Mouse (Mus musculus): Measurements from ENCODE around the gene Slc6a16. TPM values are rescaled to one million over a fixed set of nuclear protein-coding genes. Genes with fewer than 3 reads are reported as not detected.

Slc6a16 gene
- polyA plus RNA-seq, 1 experiment: not detected

GRCm38 (mm10) chr7:45316536-45316935, 75.7 kb downstream of the Slc6a16 start:
- DNase-seq (ENCODE audit: low read depth in 1 of 2, low spot score in 2 of 2): no peak
- no peak for TF ChIP-seq CTCF (IDR thresholded peaks at IDR 0.05; ENCODE audit: extremely low read depth, insufficient read depth, insufficient read length, insufficient replicate concordance)
- TF ChIP-seq POLR2A (IDR thresholded peaks at IDR 0.05; ENCODE audit: low read depth, low read length): no peak
- H3K4me1 ChIP-seq (ENCODE audit: control insufficient read depth, insufficient read depth, insufficient read length): no peaks in the 10 kb centered on the region
- H3K27ac ChIP-seq (ENCODE audit: insufficient read depth, low read length): no peak overlapping the region
- H3K27me3 ChIP-seq (ENCODE audit: control insufficient read depth, insufficient read depth, low read length): no peaks in the 10 kb centered on the region
- H3K4me3 ChIP-seq (ENCODE audit: extremely low read depth, insufficient read depth, insufficient read length): no peak overlapping the region
- WGBS: 92% methylated on average over 14 of the region's 14 CpGs
- no peaks in the 10 kb centered on the region for H3K36me3 ChIP-seq (ENCODE audit: control insufficient read depth, insufficient read depth, low read length)

GRCm38 (mm10) chr7:45322245-45322644, 81.4 kb downstream of the Slc6a16 start:
- WGBS: 91% methylated on average over 4 of the region's 4 CpGs
- no peak for TF ChIP-seq POLR2A (IDR thresholded peaks at IDR 0.05; ENCODE audit: low read depth, low read length)
- Histone ChIP-seq H3K4me3 (ENCODE audit: extremely low read depth, insufficient read depth, insufficient read length) (no peak overlapping the region), H3K27me3 (ENCODE audit: control insufficient read depth, insufficient read depth, low read length) (no peaks in the 10 kb centered on the region), H3K36me3 (ENCODE audit: control insufficient read depth, insufficient read depth, low read length) (no peaks in the 10 kb centered on the region), H3K27ac (ENCODE audit: insufficient read depth, low read length) (no peak overlapping the region), H3K4me1 (ENCODE audit: control insufficient read depth, insufficient read depth, insufficient read length) (no peaks in the 10 kb centered on the region)
- DNase-seq (ENCODE audit: low read depth in 1 of 2, low spot score in 2 of 2): no peak

Other genes starting within 250 kb of the Slc6a16 start
- 134 and 147 TPM in 2 replicates for gene Irf3, start 243.4 kb upstream of the Slc6a16 start, polyA plus RNA-seq (2012; rRNA removed)
- gene Bcl2l12, start 242.4 kb upstream of the Slc6a16 start, polyA plus RNA-seq (2012; rRNA removed): 33.2 and 38.5 TPM in 2 replicates
- 59.0 and 65.4 TPM in 2 replicates for gene Scaf1, start 224.7 kb upstream of the Slc6a16 start, polyA plus RNA-seq (2012; rRNA removed)
- gene Rras, start 223.1 kb upstream of the Slc6a16 start, polyA plus RNA-seq (2012; rRNA removed): 55.1 and 65.1 TPM in 2 replicates
- gene Prr12, start 188.2 kb upstream of the Slc6a16 start, polyA plus RNA-seq (2012; rRNA removed): 16.1 TPM in 2 replicates
- 67.9 and 95.7 TPM in 2 replicates for gene Nosip, start 178.7 kb upstream of the Slc6a16 start, polyA plus RNA-seq (2012; rRNA removed)
- 19.9 and 27.6 TPM in 2 replicates for gene Prrg2, start 178.4 kb upstream of the Slc6a16 start, polyA plus RNA-seq (2012; rRNA removed)
- 96.5 and 100 TPM in 2 replicates for gene Rcn3, start 148.9 kb upstream of the Slc6a16 start, polyA plus RNA-seq (2012; rRNA removed)
- 64.4 and 75.4 TPM in 2 replicates for gene Fcgrt, start 137.2 kb upstream of the Slc6a16 start, polyA plus RNA-seq (2012; rRNA removed)
- 273 and 325 TPM in 2 replicates for gene Rps11, start 116.6 kb upstream of the Slc6a16 start, polyA plus RNA-seq (2012; rRNA removed)
- 1,860 and 2,797 TPM in 2 replicates for gene Rpl13a, start 112.3 kb upstream of the Slc6a16 start, polyA plus RNA-seq (2012; rRNA removed)
- gene Gm45713, start 104.9 kb upstream of the Slc6a16 start, polyA plus RNA-seq (2012; rRNA removed): 0.28 and 0.70 TPM in 2 replicates
- gene Flt3l, start 104.7 kb upstream of the Slc6a16 start, polyA plus RNA-seq (2012; rRNA removed): 183 and 197 TPM in 2 replicates
- 45.2 and 48.7 TPM in 2 replicates for gene Pih1d1, start 86.8 kb upstream of the Slc6a16 start, polyA plus RNA-seq (2012; rRNA removed)
- 93.0 and 114 TPM in 2 replicates for gene Aldh16a1, start 86.5 kb upstream of the Slc6a16 start, polyA plus RNA-seq (2012; rRNA removed)
- gene Slc17a7, start 77.1 kb upstream of the Slc6a16 start, polyA plus RNA-seq (2012; rRNA removed): 0.05 and 0.06 TPM in 2 replicates
- not detected in 2 replicates for gene Gfy, start 61.5 kb upstream of the Slc6a16 start, polyA plus RNA-seq (2012; rRNA removed)
- gene Pth2, start 60.1 kb upstream of the Slc6a16 start, polyA plus RNA-seq (2012; rRNA removed): not detected in 2 replicates
- gene Ccdc155, start 36.2 kb upstream of the Slc6a16 start, polyA plus RNA-seq (2012; rRNA removed): 0.16 and 0.20 TPM in 2 replicates
- 2.1 and 2.8 TPM in 2 replicates for gene Dkkl1, start 28.9 kb upstream of the Slc6a16 start, polyA plus RNA-seq (2012; rRNA removed)
- gene Tead2, start 25.3 kb upstream of the Slc6a16 start, polyA plus RNA-seq (2012; rRNA removed): 10.6 and 12.1 TPM in 2 replicates
- 1,116 and 1,582 TPM in 2 replicates for gene Cd37, start 2.0 kb upstream of the Slc6a16 start, polyA plus RNA-seq (2012; rRNA removed)
- 0.27 and 0.43 TPM in 2 replicates for gene Slc6a21, start 36.4 kb downstream of the Slc6a16 start, polyA plus RNA-seq (2012; rRNA removed)
- 7.9 and 10.0 TPM in 2 replicates for gene Trpm4, start 92.7 kb downstream of the Slc6a16 start, polyA plus RNA-seq (2012; rRNA removed)
- gene Hrc, start 94.2 kb downstream of the Slc6a16 start, polyA plus RNA-seq (2012; rRNA removed): 0.04 and 0.09 TPM in 2 replicates
- 0.22 and 0.27 TPM in 2 replicates for gene Ppfia3, start 125.9 kb downstream of the Slc6a16 start, polyA plus RNA-seq (2012; rRNA removed)
- gene Lin7b, start 129.5 kb downstream of the Slc6a16 start, polyA plus RNA-seq (2012; rRNA removed): 0.90 and 2.1 TPM in 2 replicates
- gene Snrnp70, start 154.7 kb downstream of the Slc6a16 start, polyA plus RNA-seq (2012; rRNA removed): 273 and 277 TPM in 2 replicates
- 0.04 and 0.05 TPM in 2 replicates for gene Kcna7, start 164.6 kb downstream of the Slc6a16 start, polyA plus RNA-seq (2012; rRNA removed)
- 0.12 and 0.33 TPM in 2 replicates for gene Ntf5, start 172.6 kb downstream of the Slc6a16 start, polyA plus RNA-seq (2012; rRNA removed)
- gene Lhb, start 179.7 kb downstream of the Slc6a16 start, polyA plus RNA-seq (2012; rRNA removed): not detected in 2 replicates
- gene Gys1, start 193.8 kb downstream of the Slc6a16 start, polyA plus RNA-seq (2012; rRNA removed): 12.4 and 14.4 TPM in 2 replicates
- gene Ruvbl2, start 197.0 kb downstream of the Slc6a16 start, polyA plus RNA-seq (2012; rRNA removed): 55.3 and 56.0 TPM in 2 replicates
- 2,804 and 3,579 TPM in 2 replicates for gene Ftl1, start 218.8 kb downstream of the Slc6a16 start, polyA plus RNA-seq (2012; rRNA removed)
- gene Bax, start 225.8 kb downstream of the Slc6a16 start, polyA plus RNA-seq (2012; rRNA removed): 129 and 163 TPM in 2 replicates
- gene Tulp2, start 240.8 kb downstream of the Slc6a16 start, polyA plus RNA-seq (2012; rRNA removed): 0.04 and 0.49 TPM in 2 replicates
- 0.13 TPM in 1 of 2 replicates, not detected in the other for gene Gm45808, start 245.7 kb downstream of the Slc6a16 start, polyA plus RNA-seq (2012; rRNA removed)
- 1.5 and 1.6 TPM in 2 replicates for gene Dhdh, start 247.7 kb downstream of the Slc6a16 start, polyA plus RNA-seq (2012; rRNA removed)